Comparison of ENCODE assay signal across 9 mouse cellular contexts in genomic region chr5:136312166-136312565, GRCm38 (mm10).
DNase-seq lines count a peak whose midpoint lies in the region; ATAC-seq and TF ChIP-seq lines count a peak whose summit lies in the region.
"Had no signal": no experiment of that assay in that cellular context is flagged by ENCODE, and none has a peak within 500 bp of the region (broad histone marks: within the 10 kb centered on the region; RNA-seq: fewer than 3 reads in every experiment).

No protein-coding gene starts in this region.

- H3K4me2 ChIP-seq in kidney, postnatal 0 days (ENCODE audit: low read length) = no peak overlapping the region
- H3K4me2 ChIP-seq in hindbrain, embryonic 12.5 days (replicated peaks) = no peak overlapping the region

- H3K27ac ChIP-seq in liver, adult 2 months (replicated peaks; ENCODE audit: insufficient read depth, low read depth, low read length) = no peak overlapping the region
- no peak overlapping the region for H3K27ac ChIP-seq in kidney, postnatal 0 days
- no peak overlapping the region for H3K27ac ChIP-seq in hindbrain, embryonic 12.5 days

- TF ChIP-seq POLR2A in liver, adult 2 months (IDR thresholded peaks at IDR 0.05; ENCODE audit: extremely low read depth, insufficient read depth, low read length) = no peak

- H3K79me2 ChIP-seq in liver, adult 2 months (ENCODE audit: control insufficient read depth, insufficient read depth, low read length) = no peaks in the 10 kb centered on the region

- H3K4me1 ChIP-seq in liver, adult 2 months (ENCODE audit: control insufficient read depth, insufficient read depth, low read length) = no peaks in the 10 kb centered on the region; the same call in 1 of the 2 replicates
- H3K4me1 ChIP-seq in kidney, postnatal 0 days (replicated peaks; ENCODE audit: insufficient read depth, low read length) = no peaks in the 10 kb centered on the region
- no peaks in the 10 kb centered on the region for H3K4me1 ChIP-seq in hindbrain, embryonic 12.5 days

- no peak for ATAC-seq in cerebellum, adult (ENCODE audit: insufficient number of reproducible peaks, low FRiP score, low TSS enrichment)
- peak; percentile 61; the same call in 1 of the 2 replicates for ATAC-seq in kidney, postnatal 0 days (replicated peaks; ENCODE audit: low FRiP score, low read depth)
- ATAC-seq in hindbrain, embryonic 12.5 days (ENCODE audit: low FRiP score) = no peak
- ATAC-seq in activated CD4-positive, CD25-positive, alpha-beta regulatory T cell, adult 4 months = no peak

- peak; percentile 39 for DNase-seq in cerebellum, adult 9-10 months
- peak; percentile 81 for DNase-seq in liver, adult 2 months (ENCODE audit: extremely low read depth, low read depth, low spot score)
- DNase-seq in liver = no peak
- peak; percentile 50 to 67 for DNase-seq in cerebellum, postnatal 14 days
- peak; percentile 18 for DNase-seq in kidney, postnatal 0 days (ENCODE audit: low spot score)
- DNase-seq: retina, postnatal 1 day had no signal

- WGBS in liver, adult 2 months = 26% methylated on average over 4 of the region's 4 CpGs
- 47% methylated on average over 4 of the region's 4 CpGs for WGBS in kidney, postnatal 0 days
- 78% methylated on average over 4 of the region's 4 CpGs for WGBS in hindbrain, embryonic 12.5 days

- H3K36me3 ChIP-seq in liver, adult 2 months (ENCODE audit: control insufficient read depth, insufficient read depth, low read length) = peaks cover 20% of the 10 kb centered on the region
- peaks cover 37% of the 10 kb centered on the region for H3K36me3 ChIP-seq in kidney, postnatal 0 days (ENCODE audit: insufficient read depth, low read length)
- peaks cover 87% of the 10 kb centered on the region for H3K36me3 ChIP-seq in hindbrain, embryonic 12.5 days

- no peaks in the 10 kb centered on the region for H3K27me3 ChIP-seq in liver, adult 2 months (ENCODE audit: control insufficient read depth, insufficient read depth, low read length)
- H3K27me3 ChIP-seq in kidney, postnatal 0 days (ENCODE audit: insufficient read depth, low read length) = no peaks in the 10 kb centered on the region
- no peaks in the 10 kb centered on the region for H3K27me3 ChIP-seq in hindbrain, embryonic 12.5 days

- no peaks in the 10 kb centered on the region for H3K9me3 ChIP-seq in kidney, postnatal 0 days (replicated peaks; ENCODE audit: low read length)
- no peaks in the 10 kb centered on the region for H3K9me3 ChIP-seq in hindbrain, embryonic 12.5 days (replicated peaks)

- no peak overlapping the region for H3K4me3 ChIP-seq in liver, adult 2 months (ENCODE audit: insufficient read depth, low read depth, low read length)
- no peak overlapping the region for H3K4me3 ChIP-seq in kidney, postnatal 0 days (replicated peaks; ENCODE audit: low read depth, low read length)
- H3K4me3 ChIP-seq in hindbrain, embryonic 12.5 days = no peak overlapping the region

- H3K9ac ChIP-seq in liver, adult 2 months (ENCODE audit: low read depth, low read length) = no peak overlapping the region
- no peak overlapping the region for H3K9ac ChIP-seq in kidney, postnatal 0 days (ENCODE audit: low read depth, low read length)
- H3K9ac ChIP-seq in hindbrain, embryonic 12.5 days = no peak overlapping the region

- no peak for TF ChIP-seq CTCF in liver, adult 2 months (IDR thresholded peaks at IDR 0.05; ENCODE audit: low read depth, low read length)
- TF ChIP-seq CTCF in kidney, postnatal 0 days (IDR thresholded peaks at IDR 0.05; ENCODE audit: low read depth) = no peak
